Mouse (Mus musculus) heart, postnatal 14 days (tissue): ENCODE data around the gene Smc1a. TPM values are rescaled to one million over a fixed set of nuclear protein-coding genes. Genes with fewer than 3 reads are reported as not detected.

Experiments used
- total RNA-seq, 2 experiments: library from RNA; stranded (reverse); gene quantifications; 2 replicates each; pipeline ENCODE4 v1.2.3; 2021

The Smc1a gene
- total RNA-seq, 2 experiments from 2014 or later: 30.2 to 33.1 TPM

Other genes starting within 250 kb of the Smc1a start
- 100 to 1,000 TPM; 160 to 172 TPM for gene Huwe1, start 215.6 kb upstream of the Smc1a start, total RNA-seq
- 100 to 1,000 TPM; 163 to 184 TPM for gene Hsd17b10, start 14.6 kb upstream of the Smc1a start, total RNA-seq
- gene Ribc1, start 133 bp upstream of the Smc1a start, total RNA-seq: under 1 TPM; 0.37 to 0.43 TPM
- 10 to 100 TPM; 61.7 to 73.2 TPM for gene Iqsec2, start 127.8 kb downstream of the Smc1a start, total RNA-seq
- gene Kdm5c, start 216.6 kb downstream of the Smc1a start, total RNA-seq: 10 to 100 TPM; 41.4 to 61.8 TPM